Mouse (Mus musculus) lung, postnatal 10 days (tissue): Measurements from ENCODE around the gene Grin2a.

Experiments
- DNase-seq: peaks from one replicate; pipeline ENCODE4 v3.0.0; 2021

The Grin2a gene

DNA sequence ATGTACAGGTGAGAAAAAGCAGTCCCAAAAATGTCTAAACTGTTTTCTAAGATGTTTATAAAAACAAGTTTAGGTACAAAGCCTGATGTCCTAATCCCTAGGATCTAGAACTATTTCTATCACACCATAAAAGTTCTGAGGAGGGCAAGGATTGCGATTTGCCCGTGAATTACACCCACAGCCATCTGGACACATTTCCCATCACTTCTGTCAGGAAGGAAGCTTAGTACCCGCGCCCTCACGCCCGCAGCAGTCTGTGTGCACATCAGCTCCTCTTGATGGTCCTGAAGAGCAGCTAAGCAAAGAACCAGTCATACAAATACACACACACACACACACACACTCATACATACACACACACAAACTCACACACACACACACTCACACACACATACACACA is 252.9 kb downstream of the Grin2a start:
- no peak for DNase-seq

DNA sequence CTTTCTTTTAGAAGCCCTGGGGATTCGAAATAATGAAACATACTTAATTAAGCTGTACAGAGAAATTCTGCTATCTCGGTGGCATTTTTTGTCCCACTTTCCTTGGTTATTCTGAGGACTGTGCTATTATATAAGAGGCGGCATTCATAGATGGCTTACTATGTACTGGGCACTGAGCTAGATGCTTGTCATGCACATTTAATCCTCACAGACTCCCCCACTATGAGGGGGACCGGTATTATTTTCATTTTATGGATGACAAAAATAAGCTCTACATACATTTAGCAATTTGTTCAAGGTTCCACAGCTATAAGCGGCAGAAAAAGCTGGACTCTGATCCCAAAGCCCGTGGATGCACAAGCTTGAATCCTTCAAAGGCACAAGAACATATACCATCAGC is 256.7 kb downstream of the Grin2a start:
- DNase-seq, result no peak

DNA sequence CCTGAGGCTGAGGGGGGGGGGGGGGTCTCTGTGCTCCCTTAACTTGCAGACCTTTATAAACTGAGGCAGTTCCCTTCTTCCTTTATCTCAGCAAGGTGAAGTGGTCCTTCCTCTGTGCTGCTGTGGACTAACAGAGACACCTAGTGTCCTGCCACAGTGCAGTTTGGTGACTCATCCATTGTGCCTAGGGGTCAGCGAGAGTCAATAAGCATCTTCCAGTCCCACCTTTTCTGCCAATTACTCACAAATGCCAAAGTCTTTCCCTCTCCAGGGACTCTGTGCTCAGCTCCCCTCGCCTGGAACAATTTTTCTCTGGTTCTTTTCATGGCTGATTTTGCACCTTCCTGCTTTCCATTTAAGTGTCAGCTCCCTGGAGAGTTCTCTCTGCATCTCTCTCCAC is 258.2 kb downstream of the Grin2a start:
- DNase-seq, result no peak

DNA sequence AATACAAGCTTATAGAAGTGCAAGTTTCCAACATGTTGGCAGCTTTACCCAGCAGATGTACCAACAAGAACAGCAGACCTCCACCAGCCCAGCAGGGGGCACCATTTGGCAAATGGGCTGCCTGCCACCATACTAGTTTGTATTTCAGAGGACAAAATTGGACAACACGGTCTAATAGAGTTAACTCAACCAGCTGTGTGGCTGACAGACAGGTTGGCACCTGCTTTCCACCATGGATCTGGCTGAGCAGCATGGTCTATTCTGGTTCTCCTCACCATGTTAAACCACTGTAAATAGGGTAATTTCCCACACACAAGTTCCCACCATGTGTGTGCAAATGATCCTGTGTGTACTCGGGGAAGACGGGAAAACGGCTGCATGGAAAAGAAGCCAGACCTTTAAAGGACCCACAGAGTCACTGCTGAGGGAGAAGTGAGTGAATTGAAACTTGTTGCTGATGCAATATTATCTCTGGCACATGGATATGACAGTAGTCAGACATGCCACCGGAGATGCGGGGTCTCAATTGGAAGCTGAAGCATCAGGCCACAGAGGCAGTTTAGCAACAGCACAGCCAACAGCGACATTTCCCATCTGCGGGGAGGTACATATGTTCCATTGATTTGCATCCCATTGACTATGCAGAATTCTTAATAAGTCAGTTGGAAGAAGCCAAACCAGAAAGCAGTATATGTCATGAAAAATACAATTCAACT is 259.8 kb downstream of the Grin2a start:
- DNase-seq, result no peak

DNA sequence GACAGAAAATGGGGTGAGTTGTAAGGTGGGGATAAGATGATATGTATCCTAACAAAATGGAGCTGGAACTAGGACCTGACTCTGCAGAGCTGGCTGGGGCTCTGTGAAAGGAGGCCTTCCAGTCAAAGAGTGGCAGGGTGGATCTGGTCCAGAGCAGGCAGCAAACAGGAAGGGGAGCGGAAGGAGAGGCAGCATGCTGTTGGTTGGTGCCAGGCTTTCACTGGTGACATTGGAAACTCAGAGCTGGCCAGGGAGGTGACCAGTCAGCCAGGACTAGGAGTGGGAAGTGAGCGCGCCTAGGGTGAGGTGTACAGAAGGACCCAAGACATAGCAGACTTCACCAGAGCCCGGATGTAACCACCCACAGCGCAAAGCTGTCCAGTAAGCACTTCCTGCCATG is 267.8 kb downstream of the Grin2a start:
- no peak for DNase-seq

DNA sequence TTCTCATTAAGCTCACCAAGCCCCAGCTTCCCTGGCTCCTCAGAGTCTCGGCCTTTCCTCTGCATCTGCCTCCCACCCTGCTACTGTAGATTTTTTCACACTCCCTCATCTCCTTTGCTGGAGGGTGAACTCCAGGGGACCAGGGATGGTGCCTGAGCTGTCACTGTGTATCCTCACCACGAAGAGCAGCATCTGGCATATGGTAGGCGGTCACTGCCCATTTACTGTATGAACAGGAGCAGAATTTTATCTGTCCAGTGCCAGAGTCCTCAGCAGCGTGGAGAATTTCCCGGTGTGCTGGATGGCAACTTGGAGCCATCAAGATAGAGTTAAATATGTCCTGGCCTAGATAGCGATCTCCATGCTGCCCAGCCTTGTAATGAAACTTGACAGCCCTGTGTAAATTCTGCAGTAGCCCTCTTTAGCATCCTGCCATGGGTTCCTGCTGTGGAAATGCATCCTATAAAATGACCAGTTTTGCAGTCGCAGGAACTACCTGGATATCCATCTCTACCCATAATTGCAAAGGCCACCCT is 269.7 kb downstream of the Grin2a start:
- DNase-seq, result no peak

DNA sequence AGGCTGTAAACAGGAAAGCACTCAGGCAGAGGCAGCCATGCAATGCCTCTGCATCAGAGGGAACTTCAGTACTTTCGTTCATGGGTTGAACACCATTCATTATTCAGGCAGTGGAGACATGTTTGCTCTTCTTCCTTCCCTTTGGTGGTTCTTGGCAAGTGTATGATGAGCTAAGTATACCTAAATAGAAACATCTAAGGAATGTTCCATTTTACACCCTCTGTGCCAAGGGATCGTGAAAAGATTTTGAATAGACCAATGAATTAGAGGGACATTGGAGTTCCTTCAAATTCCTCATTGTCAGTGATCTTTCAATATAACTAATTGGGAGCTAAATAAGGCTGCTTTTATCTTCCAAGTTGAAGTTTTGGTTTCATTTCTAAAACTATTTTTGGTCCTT is 284.0 kb downstream of the Grin2a start:
- no peak for DNase-seq

DNA sequence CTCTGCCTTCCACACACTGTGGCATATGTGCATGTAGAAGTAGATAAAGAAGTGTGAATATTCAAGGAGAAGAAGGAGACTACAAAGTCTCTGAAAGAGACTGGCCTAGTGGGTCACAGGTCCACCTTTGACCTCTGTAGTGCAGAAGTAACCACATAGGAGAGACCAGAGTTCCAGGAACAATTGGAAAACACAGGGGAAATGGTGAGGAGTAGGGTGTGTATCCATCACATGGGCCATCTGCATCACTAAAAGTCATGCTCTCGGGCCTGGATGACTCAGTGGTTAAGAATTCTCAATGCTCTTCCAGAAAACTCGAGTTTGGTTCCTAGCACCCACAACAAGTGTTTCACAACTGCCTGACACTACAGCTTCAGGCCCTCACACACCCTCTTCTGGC is 285.4 kb downstream of the Grin2a start:
- DNase-seq, result no peak

DNA sequence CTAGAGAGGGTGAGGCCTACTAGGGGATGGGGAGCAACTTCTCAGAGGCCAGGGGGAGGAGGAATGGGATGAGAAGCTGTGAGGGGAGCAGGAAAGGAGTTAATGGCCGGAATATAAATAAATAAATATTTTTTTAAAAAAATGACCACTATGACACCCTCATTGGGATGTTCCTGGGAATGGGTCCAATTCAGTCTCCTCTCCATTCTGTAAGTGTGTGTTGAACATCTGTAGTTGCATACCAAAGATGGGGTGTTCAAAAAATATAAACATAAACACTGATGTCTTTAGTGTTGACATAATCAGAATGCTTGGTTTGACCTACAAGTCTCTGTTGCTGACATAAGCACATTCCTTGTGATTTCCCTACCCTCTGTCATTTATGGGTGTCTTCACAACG is 298.2 kb downstream of the Grin2a start:
- DNase-seq, result no peak

DNA sequence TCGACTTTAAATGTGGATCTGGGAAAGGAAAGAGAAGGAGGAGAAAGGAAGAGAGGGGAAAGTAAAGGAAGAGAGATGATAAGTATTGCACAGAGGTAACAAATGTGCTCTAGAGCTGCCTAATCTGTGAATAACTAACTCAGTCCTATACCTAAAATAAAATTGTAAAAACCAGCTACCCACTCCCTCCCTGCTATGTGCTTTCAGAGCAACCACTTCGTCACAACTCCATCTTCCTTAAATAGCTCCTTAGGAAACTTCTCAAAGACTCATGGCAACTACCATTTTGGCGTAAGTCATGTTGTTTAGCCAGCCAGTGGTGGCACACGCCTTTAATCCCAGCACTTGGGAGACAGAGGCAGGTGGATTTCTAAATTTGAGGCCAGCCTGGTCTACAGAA is 301.3 kb downstream of the Grin2a start:
- no peak for DNase-seq

DNA sequence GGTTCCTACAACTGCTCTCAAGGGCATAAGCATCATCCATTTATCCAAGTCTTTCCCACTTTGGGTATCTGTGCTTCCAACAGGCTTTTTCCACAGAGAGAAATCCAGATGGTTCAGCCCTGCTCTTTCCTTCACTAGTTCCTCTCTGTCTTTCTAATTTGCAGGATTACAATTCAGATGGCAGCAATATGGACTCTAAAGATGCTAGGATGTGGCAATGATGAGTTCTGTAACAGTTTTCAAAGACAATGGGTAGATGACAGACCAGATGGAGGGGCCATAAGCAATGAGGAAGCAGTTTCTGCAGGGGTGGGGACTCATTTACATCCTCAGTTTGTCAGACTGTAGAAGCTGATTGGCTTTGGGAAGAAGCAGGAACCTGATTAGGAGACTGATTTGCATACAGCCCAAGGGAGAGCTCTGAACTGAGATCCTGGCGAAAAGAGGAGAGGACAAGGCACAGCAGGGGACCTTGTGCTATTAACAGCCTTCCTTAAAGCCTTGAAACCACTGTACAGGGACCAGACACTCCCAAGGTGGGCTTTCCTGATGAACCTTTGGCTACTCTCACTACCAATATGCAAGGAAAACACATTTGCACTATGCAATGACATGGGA is 306.7 kb downstream of the Grin2a start:
- no peak for DNase-seq

DNA sequence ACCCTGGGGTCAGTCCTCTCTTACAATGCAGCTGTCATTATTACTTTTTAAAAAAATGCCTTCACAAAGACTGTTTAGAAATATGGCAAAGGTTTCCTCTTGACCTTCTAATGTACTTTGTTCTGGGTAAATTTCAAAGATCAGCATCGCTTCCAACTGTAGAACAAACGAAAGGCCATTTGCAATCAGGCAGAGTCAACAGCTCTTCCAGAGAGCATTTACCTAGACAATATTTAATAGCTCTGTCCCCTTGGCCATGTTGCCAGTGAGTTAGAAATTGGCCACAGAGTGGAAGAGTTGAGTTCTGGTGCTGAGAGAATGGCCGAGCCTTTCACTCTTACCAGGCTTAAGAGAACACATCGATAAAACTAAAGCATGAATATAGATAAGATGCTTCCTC is 314.8 kb downstream of the Grin2a start:
- DNase-seq, result no peak

DNA sequence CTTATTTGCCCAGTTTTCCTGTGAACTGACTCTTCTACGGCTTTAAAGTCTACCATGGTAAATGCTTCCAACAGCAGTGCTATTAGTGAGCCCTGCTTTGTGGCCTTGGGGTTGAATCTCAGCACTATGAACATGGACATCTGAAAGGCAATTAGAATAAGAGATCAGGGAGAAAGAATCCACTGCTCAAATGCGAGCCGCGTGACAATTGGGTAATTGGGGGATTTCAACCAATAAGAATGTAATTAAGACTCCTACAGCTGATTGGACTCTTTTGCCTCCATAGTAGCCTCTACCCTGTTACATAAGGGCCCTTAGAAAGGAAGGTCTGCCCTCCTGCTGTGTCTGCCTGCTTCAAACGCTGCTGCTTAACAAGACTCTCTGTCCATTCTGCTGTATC is 315.4 kb downstream of the Grin2a start:
- DNase-seq, result no peak

DNA sequence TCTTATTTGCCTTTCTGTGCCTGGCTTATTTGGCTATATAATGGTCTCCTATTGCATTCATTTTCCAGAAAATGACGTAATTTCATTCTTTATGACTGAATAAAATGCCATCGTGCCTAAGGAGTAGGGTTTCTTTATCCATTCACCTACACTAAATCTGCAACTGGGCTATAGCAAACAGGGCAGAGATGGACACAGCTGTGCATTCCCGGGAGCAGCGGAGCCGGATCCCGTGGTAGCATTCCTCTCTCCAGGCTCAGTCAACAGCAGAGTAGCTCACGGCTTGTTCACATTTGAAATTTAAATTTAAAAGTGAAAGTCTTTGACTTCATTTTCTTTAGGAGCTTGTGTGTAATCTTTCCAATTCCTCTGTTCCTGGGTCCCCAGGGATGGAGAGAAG is 316.6 kb downstream of the Grin2a start:
- no peak for DNase-seq

DNA sequence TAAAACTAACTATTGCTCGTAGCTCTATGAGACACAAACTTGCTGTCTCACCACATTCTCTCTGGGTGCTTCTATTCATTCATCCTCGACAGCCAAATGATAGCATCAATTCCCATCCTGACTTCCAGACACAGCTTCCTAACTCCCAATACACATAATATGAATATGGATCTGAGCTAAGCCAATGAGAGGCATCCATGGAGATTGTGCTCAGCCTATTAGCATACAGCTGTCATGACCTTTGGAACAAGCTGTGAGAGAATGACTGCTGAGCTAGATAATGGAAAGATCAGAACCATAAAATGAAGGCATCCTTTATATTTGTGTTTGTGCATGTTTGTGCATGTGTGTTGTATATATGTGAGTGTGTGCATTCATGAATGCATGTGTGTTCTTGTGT is 323.0 kb downstream of the Grin2a start:
- DNase-seq, result no peak

DNA sequence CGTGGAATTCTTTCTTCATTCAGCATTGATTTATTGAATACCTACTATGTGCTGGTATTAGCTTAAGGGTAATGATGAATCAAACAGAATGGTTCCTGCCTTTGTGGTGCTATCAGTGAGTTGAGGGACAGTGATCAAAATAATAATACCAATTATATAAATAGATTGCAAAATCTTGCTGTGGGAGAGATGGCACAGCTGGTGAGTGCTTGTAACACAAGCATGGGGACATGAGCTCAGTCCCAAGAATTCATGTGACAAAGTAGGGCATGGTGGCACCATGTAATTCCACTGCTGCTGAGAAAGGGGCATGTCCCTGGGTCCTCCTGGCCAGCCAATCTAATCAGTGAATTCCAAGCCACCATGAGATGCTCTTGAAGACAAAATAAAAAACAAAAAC is 324.1 kb downstream of the Grin2a start:
- peak; percentile 47 for DNase-seq

DNA sequence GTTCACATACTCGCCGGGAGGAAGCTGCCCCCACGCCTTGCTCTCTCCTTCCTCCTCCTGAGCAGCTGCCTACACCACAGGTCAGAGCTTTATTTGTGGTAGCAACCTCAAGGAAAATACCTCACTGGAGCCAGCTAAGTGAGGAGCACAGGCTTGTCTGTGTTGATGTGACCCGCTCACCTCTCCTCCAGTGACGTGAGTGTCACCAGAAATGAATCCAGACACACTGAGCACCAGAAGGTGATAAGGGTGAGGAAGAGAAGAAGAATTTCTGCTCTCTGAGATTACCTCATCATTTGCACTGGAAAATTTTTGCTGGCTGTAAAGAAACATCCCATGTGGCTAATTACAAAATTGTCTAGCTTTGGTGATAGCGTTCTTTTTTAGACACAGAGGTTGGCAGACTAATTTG is 324.6 kb downstream of the Grin2a start:
- DNase-seq, result peak; percentile 5

DNA sequence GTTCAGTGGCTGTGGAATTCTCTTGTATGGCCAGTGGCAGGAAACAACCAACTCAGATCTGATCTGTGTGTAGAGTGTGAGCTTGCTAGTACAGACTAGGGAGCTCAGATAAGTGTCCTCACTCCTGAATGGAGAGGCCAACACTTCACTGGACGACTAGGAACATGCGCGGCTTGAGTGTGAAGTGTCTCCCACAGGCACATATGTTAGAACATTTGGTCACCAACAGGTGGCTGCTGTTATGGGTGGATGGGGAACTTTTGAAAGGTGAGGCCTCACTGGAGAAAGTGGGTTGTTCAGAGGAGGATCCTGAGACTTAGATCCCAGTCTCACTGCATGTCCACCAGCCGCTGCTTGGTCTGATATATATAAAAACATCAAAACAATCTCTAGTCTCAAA is 329.5 kb downstream of the Grin2a start:
- DNase-seq, result no peak

DNA sequence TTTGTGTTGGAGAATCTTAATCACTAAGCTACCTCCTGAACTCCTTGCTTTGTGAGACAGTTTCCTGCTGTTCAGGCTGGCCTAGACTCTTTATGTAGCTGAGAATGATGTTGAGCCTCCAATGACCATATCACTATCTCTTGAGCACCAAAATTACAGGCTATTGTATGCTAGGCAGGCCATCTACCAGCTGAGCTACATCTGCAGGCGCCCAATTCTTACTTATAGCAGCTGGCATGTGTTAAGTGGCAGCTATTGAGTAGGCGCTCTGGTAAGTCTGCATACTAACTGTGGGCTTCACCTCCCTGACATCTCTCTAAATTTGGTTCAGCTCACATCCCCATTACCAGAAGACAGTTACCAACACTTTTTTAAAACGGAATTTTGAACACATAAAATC is 331.3 kb downstream of the Grin2a start:
- peak; percentile 30 for DNase-seq

DNA sequence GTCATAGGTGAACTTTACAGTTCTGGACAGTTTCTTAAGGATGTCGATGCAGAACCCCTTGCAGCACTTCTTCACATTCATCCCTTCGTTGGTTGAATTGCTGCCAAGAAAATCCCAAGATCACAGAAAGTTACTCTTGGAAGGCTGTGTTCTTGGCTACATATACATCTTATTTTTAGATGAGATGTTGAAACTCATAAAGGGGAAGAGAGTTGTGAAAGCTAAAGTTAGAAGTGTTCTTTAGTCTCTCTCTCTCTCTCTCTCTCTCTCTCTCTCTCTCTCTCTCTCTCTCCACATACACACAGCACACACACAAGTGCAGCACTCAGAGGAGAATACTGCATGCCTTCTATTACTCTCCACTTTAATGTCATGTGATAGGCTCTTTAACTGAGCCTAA is 331.9 kb downstream of the Grin2a start:
- peak; percentile 6 for DNase-seq

DNA sequence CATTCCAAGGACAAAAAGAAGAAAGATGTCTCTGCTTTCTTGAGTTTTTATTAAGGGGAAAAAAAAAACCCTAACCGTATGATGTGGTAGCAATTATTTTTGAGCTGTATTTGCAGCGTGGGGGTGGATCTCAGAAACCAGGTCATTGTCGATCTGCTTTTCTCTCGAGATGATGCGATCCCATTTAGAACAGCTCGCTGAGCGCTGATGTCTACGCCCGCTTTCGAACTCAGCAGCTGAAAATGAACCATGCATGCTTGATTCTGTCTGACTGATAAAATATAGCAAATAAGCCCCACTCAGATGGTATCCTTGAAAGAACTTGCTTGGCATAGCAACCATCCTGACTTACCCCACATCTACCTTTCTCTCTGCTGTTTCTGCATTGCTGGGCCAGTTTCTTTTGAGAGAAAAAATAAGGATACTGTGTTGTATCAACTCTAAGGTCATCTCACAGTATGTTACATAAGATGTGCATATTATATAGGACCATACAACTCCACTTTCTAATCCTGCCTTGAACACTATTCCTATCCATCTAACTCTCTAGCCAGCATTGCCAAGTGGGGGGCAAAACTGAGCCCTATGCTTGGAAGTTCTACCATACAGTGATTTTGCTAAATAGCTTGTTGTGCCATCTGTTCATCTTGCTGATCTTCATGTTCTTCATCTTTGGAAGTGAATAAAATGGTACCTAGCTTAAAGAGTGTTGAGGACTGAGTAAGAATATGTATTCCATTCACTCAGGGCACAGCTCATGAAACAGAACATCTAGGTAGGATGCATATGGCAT is 369.5 kb downstream of the Grin2a start:
- no peak for DNase-seq

DNA sequence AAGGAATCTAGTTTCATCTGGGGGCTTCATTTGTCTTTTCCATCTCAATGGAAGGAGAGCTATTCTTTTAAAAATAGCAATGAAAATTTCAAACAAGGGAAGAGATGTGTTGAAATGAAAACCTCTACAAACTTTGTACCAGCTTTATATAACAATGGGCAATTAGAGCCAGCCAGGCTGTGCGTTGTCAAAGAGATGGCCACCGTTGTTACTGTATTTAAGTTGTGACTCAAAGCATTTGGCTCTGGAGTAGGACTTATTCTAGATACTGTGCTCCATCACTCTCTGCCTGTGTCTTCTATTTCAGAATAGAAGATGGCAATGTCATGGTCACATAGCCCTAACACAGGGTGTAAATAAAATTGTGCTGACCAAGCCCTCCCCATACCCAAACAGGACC is 371.0 kb downstream of the Grin2a start:
- DNase-seq, result no peak

DNA sequence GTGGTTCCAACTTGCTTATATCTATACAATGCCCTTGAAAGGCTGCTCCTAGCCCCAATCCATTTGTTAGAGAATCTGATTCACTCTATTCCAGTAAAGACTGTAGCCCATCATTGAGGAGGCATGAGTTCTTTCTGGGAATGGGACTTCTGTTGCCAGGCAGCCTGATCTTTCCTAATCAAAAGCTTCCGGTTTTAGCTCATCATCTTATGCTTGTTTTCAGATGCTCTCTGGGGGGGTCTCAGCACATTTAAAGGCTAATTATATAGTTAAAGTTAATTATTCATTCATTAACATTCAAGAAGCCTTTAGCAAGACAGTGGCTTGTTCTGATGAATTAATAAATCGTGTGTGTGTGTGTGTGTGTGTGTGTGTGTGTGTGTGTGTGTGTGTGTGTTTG is 377.2 kb downstream of the Grin2a start:
- no peak for DNase-seq

DNA sequence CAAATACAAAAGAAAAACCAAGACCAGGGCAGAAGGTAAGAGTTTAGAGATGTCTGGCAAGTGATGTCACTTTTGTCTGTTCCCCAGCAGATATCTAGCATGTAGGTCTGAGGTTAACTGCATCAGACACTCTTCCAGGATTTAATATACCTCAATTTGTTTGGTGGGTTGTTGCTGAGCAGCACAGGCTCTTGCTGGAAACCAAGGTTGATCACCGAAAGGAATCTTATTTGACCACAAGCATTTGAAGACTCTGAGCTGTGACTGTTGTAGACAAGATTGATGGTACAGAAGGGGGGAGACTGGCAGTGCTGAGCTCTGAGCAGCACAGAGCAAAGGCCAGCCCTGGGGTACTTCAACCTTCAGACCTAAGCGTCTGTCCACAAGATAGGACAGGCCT is 378.1 kb downstream of the Grin2a start:
- no peak for DNase-seq
